Mouse (Mus musculus) megakaryocyte-erythroid progenitor cell, adult 5-6 weeks (primary cell): ENCODE measurements at regions not wholly inside any gene's neighbourhood (a gene's known extent, or its start where the extent isn't known, plus 50 kb on each side); places are given as distances from the start of the nearest gene placed in this dataset.
"Not testable (repeated sequence)": the region's sequence is repeated elsewhere in the genome, so short reads cannot be mapped to it uniquely, and the experiment has no call there.

Experiments used
- ATAC-seq: replicated peaks from 2 replicates; pipeline ENCODE4 v1.8.0; 2016; ENCODE audit warnings: mild to moderate bottlenecking, inconsistent platforms; ENCODE audit not compliant: severe bottlenecking, poor library complexity, low FRiP score, low TSS enrichment

DNA sequence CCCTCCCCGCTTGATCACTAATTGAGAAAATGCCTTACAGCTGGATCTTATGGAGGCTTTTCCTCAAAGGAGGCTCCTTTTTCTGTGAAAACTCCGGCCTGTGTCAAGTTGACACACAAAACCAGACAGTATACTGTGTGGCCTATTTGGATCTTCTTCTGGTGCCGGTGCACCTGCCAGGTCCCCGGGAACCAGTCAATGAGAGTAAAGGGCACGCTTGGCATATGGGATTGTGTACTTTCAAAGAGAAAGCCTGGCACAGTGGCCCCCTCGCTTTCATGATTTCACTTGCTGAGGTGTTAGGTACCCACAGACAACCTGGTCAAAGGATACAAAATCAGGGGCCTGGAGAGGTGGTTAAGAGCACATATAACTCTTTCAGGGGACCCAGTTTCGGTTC is 167.9 kb upstream of the Rpl38 start:
- ATAC-seq = no peak

DNA sequence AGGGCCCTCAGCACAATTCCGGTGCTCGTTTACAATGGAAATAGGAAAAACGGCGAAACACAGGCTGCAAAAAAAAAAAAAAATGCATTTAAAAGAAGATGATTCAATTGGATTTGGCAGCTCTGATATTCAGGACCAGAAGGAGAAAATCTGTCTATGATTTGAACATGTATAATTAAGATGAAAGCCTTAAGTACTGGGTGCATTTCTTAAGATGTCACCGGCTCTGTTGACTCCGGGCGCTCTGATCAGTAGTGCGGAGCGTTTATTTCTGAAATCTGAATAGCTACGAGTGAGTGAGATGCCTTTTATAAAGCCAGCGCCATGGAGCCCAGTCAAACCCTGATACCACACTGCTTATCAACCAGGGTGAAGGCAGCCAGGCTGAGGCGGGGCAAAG is 168.7 kb upstream of the Rpl38 start:
- no peak for ATAC-seq

DNA sequence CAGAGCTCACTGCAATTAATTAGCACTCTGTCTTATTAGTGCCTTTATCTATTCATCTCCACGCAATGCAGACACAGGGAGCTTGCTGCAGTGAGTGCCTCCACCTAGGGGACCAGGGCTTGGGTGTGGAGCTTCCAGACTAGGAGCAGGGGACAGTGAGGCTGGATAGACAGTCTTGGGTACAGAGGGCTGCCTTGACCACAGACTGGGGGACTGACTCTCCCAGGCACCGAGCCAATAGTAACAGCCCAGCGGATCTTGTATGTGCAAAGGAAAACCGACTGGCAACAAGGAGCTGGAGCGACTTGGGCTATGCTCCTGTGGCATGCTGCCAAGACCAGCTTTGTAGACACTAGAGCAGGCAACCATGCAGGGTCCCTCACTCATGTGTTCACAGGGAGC is 172.8 kb upstream of the Rpl38 start:
- 0 out of 2 replicates have a peak, but pooled peaks have one; percentile 14 for ATAC-seq

- ATAC-seq = no peak
Measured at GRCm38 (mm10) chr11:114486455-114486854, 181.9 kb upstream of the Rpl38 start.

GRCm38 (mm10) chr11:114485429-114485828 is 182.9 kb upstream of the Rpl38 start:
- ATAC-seq = peak; percentile 91

DNA sequence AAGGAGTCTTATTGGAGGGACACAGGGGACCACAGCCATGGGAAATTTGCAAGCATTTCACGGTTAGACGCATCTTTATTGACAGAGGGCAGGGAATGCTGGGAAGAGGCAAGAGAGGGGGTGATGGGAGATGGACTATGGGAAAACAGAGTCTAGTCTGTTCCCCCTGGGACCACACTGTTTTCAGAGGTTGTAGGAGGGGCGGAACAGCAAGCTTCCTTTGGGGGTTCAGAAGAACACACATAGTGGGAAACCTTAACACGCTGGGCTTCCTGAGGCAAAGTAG is 183.7 kb upstream of the Rpl38 start:
- no peak for ATAC-seq

DNA sequence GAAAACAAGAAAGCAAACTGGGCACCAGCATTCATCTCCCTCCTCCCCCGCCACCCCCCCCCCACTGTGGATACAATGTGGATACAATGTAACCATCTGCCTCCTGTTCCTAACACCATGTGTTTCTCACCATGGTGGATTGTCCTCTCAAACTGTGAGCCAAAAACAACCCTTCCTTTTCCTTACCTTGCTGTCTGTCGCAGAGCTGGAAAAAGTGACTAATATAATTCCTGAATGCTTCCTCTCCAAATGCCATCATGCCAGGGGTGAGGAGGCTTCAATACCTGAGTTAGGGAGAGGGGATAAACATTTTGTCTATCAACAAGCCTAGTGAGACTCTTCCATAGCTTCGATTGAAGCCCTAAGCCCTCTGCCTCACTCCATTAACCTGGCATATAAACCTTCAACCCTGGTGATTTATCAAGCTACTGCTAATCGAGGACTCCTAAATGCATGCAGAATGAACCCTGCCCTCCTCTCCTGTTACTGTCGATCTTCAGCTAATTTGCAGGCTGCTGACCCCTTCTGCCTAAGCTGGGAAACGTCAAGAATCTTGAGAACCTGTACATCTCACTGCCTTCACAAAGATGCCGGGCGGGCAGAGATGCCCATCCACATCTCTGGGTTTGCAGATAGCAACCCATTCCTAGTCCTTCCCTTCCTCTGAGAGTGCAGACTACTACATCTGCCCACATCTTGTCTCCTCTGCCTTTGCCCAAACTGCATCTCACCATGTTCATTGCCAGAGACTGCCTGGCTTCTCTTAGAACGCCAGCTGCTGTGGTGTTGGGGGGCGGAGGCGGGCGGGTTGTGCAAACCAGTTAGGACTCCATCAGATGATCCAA is 184.3 kb upstream of the Rpl38 start:
- ATAC-seq = no peak

DNA sequence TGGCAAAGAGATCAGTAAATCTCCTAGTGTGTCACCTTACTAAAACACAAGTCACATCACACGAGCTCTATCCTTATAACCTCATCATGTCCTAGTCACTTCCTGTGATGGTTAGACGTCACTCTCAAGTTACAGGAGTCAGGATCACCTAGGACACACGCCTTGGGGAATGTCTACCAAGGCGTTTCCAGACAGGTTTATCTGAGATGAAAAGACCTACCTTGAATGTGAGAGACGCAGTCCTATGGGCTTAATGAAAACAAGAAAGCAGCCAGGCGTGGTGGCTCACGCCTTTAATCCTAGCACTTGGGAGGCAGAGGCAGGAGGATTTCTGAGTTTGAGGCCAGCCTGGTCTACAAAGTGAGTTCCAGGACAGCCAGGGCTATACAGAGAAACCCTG is 185.0 kb upstream of the Rpl38 start:
- ATAC-seq = not testable (repeated sequence)

- no peak for ATAC-seq
Measured at GRCm38 (mm10) chr11:114482070-114482469, 186.3 kb upstream of the Rpl38 start.

- ATAC-seq = no peak
Measured at GRCm38 (mm10) chr11:114481037-114481436, 187.3 kb upstream of the Rpl38 start.

- ATAC-seq = no peak
Measured at GRCm38 (mm10) chr11:114480119-114480540, 188.2 kb upstream of the Rpl38 start.

GRCm38 (mm10) chr11:114478736-114479135 is 189.6 kb upstream of the Rpl38 start:
- peak; percentile 62 for ATAC-seq

GRCm38 (mm10) chr11:114477365-114477764 is 191.0 kb upstream of the Rpl38 start:
- peak; percentile 80 for ATAC-seq

- no peak for ATAC-seq
Measured at GRCm38 (mm10) chr11:114472501-114473260, 195.6 kb upstream of the Rpl38 start.

DNA sequence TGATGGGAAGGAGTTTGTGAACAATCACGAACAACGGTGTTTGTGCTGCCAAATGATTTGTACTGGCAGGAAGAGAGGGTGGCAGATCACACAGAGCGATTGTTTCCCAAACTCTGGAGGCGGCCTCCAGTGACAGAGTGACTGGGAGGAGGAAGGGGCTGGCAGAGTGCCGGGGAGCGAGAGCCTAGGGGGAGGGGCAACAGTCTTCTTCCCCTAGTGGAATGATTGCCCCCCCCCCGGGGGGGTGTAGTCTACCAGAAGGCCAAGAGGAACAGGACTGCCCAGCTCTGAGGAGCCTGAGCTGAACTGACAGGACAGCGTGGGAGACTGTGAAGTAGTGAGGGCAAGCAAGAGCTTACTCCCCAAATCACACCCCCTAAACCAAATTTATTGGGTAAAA is 199.9 kb upstream of the Rpl38 start:
- no peak for ATAC-seq

DNA sequence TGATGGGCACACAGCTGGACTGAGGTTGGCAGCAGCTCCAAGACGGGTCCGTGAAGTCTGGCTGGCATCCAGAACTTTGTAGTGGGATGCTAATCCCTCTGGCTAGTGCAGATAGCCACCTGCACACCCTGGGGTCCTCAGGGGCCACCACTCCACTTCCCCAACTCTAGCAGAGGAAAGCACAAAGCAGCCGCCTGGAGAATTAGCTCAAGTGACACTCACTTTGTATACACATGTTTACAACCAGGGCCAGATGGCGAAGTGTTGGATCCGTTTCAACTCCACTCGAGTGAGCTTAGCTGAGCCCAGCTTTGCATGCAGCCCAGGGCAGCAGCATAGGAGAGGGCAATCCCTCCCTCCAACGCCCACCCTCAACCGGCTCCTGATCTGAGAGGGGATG is 200.5 kb upstream of the Rpl38 start:
- ATAC-seq = no peak

DNA sequence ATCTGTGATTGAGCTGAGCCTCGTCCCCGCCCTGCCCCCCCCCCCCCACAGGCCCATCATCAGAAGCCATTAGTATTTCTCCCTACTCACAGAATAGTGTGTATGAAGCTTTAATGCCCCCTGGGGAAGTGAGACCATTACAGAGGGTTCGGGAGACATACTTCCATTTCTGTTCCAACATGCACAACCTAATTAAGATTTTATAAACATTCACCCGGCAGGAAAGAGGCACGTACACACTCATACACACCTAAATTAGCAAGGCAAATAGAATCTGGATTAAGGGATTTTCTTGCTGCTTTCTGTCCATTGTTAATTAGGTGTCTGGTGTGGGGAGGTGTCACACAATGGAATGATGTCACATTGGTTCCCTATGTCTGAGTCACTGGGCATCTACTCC is 202.8 kb upstream of the Rpl38 start:
- no peak for ATAC-seq

DNA sequence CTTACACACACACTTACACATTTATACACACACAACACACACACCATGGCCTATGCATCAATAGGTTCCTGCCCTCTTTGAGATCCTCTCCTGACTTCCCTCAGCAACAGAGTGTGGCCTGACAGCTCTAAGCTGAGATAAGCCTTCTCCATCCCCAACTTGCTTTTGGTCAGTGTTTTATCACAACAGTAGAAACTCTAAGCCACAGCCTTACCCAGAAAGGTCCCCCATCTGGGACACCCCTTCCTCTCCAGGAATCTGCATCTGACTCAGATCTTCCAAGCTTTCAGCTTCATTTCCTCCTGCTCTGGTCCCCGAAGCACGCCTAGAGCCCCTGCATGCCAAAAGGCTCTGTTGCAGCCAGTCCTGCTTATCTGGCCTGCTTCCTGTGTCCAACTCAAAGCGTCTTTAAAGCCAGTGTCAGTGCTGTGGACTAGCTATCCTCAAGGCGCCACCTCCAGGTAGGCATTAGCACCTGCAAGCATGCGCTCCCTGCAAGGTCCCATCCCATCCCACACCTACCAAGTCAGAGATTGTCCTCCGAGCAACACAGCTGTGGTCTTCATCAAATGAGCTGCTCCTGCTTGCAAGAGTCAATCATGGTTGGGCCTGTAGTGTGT is 205.5 kb upstream of the Rpl38 start:
- ATAC-seq = peak; percentile 99

DNA sequence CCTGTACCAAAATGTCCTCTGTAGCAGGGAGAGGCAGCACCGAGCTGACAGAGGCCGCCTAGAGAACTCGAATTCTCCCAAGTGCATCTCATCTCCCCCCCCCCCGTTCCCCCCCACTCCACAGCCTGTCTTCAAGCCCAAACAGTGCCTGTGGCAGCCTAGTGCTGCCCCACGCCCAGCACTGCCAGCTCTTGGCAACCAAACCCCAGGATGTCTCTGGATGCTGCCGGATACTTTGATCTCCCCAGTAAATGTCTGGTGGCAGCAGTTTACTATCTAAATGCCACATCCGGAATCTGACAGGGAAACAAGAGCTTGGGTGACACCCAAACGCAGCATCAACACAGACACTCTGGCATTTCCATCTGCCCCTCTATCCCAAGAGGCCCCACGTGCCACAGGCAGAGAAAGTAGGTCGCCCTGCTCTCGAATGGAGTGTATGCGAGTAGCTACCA is 213.4 kb upstream of the Rpl38 start:
- ATAC-seq = peak; percentile 37; the same call in 1 of the 2 replicates

- no peak for ATAC-seq
Measured at GRCm38 (mm10) chr11:114448776-114449401, 219.4 kb upstream of the Rpl38 start.
